Mouse (Mus musculus) layer of hippocampus, adult 9-11 months (tissue): ENCODE measurements at regions not wholly inside any gene's neighbourhood (a gene's known extent, or its start where the extent isn't known, plus 50 kb on each side); places are given as distances from the start of the nearest gene placed in this dataset.

ENCODE experiments used
- DNase-seq: peaks from one replicate; pipeline ENCODE4 v3.0.0; 2022

DNA sequence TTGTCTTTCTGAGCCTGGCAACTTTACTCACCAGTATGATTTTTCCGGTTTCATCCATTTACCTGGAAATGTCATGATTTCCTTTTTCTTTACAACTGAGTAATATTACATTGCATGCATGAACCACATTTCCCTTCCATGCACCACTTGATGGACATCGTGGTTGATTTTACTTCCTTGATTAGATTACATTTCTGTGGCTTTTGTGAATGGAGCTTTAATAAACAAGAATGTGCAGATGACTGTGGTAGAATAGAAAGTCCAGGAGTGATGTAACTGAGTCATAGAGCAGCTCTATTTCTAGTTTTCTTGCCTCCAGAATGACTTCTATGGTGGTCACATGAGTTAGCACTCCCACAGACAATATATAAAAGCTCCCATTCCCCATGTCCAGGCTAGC lies 75.2 kb downstream of the Chst2 start:
- DNase-seq = no peak

DNA sequence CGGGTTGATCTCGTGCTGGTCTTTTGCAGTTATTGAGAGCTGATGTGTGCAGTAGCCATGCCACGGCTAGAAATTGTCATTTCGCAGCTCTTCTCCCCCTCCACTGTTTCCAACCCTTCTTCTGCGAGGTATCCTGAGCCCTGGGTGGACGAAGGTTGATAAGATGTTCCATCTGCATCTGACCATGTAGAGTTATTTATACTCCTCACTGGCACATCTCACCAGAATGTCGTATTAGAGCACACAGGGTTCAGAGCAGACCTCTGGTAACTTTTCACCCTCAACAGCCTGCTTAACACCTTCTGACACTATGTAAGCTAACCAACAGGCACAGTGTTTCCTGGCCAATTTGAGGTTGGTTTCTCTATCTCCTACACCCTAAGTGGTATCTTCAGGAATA lies 76.4 kb downstream of the Chst2 start:
- DNase-seq = no peak

DNA sequence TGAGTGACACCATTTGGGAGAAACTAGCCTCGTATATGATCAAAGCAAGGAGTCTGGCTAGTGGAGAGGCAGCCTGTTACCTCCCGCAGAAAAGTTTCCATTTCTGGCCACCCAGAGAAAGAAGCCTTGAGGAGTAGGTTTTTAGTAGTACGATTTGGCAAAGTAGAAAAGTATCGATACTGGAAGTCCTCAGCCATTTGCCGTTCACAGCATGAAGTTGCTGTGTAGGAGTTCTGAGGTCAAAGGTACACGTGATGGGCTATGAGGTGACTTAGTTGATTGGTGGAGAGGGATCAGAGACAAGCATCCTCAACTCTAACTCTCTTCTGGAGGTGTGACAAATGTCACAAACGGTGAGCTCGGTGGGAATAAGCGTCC lies 77.5 kb downstream of the Chst2 start:
- no peak for DNase-seq

DNA sequence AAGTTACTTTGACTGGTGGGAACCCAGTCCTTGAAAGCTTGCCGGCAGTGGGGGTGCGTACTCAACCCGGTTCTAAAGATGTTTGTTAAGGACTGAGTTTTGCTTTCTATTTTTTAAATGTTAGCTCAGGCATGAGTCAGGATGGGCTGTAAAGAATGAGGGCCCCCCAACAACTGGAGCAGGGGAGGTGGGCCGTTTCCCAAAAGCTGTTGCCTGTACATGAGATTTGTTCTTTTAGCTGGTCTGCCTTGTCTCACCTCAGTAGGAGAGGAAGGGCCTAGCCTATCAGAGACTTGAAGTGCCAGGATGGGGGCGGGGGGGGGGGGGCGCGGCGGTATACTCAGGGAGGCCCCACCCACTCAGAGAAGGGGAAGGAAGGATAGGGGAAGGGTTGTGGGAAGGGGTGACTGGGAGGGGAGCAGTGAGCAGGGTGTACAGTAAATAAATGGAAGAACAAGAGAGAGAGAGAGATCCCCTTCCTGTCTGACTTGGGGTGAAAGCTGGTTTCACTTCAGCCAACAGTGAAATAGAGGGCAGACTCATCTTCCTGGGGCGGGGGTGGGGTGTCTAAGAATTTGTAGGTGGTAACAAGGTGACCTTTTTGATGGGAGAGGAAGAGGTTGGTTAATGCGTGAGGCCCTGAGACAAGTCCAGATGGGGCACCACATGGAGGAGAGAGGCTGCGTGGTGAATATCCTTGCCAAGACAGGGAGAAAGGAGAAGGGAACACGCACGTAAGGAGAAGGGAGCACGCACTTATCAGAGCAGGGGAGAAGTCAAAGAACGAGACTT lies 78.1 kb downstream of the Chst2 start:
- no peak for DNase-seq

DNA sequence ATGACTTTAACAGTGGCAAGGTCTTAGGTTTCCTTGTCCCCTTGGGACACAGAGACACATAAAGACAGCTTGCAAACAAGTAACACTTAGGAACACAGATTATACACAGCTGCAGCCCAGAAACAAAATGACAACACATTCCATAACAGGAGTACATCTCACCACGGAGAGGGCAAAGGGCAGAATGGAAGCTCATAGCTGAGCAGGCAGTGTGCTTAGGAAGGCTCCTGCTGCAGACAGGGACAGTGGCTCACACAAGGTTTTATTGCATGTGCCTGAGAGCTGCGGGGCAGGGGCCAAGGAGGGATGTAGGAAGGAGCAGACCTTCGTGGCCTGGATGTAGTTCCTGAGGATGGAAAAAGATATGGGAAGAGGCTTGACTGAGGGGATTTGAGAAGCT lies 78.8 kb downstream of the Chst2 start:
- DNase-seq = no peak

DNA sequence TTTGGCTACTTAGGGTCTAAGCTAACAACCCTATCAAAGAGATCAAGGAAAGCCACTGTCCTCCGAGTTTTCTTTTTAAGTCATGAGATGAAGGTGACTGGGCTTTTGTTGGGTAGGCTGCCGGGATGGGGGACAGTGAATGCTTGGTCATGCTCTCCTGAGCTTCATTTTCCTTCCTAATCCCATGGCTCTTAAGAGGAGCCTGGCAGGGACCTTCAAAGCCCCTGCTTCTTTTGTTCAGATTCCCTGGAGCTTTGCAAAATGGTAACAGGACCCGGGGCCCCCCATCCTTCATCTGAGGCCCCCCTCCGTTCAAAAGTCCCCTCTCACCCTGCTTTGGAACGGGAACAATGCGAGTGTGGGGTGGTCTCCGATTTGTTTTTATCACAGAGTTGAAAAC lies 82.9 kb downstream of the Chst2 start:
- no peak for DNase-seq

DNA sequence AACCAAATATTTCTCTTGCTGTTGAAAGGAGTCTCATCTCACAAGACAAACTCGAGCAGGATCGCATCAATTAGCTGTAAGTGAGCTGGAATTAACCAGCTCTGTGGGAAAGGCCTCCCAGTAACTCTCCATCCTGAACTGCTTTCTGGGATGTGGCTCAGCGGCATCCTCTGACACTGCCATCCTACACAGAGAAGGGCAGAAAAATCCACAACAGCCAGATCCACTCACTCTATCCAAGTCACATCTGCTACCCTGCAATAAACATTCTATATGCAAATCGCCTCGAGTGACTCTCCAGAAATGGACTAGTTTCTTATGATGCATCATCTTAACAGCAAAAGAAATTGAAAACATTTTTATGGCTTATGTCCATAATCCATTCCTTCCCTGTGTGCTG lies 83.6 kb downstream of the Chst2 start:
- DNase-seq = peak; percentile 11

DNA sequence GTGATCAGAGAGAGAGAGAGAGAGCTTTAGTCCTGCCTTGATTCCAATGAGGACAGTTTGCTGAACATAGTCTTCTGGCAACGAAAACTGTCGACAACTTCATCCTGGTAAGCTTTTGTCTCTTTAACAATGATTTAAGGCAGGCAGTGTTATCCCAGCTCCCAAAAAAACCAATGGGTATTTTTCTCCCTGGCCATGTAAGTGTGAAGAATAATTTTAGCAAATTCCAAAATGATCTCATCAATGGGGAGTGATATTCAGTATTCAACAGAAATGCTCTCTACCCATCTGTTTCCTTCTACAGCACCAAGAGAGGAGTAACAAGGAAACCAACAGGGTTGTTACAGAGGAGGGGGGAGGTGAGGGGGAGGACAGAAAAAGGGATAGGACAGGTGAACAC lies 84.5 kb downstream of the Chst2 start:
- DNase-seq = peak; percentile 9

DNA sequence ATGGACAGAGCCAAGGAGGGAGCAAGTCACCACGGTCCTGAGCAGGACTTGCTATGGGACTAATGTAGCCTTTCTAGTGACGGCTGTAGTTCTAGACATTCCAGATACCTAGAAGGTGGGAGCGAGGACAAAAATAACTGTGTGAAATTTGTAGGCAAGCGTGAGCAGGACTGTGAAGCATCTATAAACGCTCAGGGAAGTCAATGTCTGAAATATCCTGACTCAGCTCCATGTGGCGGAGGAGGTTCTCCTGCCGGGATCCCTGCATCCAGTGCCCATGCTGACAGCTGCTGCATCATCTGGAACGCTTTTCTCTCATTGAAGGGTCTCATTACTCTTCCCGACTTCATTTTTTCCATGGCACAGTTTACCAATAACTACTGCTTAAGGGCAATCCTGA lies 87.6 kb downstream of the Chst2 start:
- no peak for DNase-seq

DNA sequence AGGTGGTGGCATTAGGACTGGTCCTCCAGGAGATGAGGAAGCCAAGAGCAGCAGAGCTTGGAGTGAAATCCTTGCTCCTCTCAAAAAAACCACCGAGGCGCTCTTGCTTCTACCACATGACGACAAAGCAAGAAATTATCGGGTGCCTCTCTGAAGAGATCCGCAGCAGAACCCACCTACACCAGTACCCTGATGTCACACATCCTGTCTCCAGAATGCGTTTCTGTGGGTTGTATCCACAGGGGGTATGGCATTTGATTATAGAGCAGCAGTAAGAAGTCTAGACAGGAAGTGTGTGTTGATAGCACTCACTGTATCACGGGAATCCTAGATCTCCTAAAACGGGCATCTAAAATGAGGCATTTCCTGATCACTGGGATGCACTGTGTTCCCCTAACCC lies 89.8 kb downstream of the Chst2 start:
- DNase-seq = no peak

DNA sequence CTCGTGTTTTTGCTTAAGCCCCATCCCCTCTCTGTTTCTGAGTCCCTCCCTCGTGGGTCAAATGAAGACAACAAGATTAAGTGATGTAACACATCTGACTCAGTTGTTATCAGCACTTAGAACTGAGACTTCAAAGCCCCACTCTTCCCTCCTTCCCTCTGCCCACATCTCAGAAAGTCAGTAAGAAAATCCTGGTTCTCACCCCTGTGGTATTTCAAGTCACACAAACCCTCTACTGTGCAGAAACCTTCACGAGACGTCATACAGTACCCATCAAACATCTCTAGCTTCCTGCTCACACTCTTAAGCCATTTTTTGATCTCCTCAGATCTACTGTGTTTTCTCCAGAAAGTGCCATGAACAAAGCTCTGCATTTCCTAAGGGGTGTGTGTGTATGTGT lies 91.4 kb downstream of the Chst2 start:
- DNase-seq = no peak

DNA sequence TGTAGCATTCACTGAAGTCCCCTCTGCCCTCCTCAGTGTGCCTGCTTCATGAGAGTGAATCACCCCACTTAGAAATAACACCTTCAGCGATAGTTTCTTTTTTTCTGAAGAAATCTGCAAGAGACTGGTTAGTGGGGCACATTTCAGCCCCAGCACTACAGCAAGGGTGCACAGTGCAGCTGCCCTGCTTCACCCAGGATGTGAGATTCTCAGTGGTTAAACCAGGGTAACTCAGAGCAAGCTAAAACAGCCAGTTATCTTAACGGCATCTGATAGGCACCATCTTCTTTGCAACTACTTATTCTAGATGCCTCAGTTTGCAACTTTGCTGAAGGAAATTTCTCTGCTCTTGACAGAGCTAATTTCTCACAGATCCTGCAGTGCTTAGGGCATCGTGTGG lies 94.9 kb downstream of the Chst2 start:
- no peak for DNase-seq

DNA sequence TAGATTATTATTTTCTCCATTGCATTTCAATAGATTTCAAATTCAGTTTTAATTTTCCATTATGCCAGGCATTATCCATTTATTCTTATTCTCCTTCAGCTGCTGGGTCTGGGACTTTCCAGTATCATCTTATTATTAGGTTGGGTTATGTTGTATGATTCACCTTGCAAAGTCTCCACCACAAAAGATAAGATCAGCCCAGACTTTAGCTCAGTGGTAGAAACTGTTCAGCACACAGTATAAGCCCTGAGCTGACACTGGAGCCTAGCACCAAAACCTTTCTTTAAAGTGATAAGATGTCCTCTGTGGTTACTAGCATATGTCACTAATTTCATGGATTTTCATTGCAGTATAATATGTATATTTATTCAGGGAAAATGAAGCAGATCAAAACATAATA lies 117.5 kb downstream of the Chst2 start:
- DNase-seq = no peak

DNA sequence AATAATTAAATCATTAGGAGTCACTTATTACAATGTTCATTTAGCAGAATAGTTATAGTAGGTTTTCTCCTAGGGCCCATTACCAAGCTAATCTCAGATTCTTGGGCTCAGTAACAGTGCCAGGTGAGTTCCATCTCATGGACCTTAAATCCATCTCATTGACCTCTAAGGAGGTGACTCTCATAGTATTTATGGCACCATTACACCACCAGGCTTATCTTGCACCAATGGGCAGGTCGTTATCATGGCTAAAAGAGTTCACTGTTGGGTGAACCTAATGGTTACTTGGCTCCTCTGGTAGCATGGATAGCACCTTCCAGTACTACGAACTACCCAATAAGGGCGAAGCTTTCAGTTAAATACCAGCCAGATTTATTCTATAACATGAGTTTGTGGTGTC lies 123.5 kb downstream of the Chst2 start:
- DNase-seq = no peak

DNA sequence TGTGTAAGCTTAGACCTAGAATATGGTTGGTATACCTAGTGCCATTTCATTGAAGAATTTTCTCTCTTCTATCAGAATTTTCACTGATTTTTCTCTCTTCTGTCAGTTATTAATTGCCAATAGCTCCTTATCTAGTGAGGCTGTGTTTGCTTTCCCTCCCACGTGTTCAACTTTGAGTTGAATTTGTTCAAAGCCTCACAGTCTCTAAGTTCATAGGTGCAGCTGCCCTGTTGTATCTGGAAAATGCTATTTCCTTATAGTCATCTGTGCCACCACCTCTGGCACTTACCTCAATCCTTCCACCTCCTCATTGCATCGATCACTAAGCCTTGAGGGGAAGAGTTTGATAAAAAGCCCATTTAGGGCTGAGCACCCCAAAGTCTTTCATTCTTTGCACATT lies 124.0 kb downstream of the Chst2 start:
- DNase-seq = no peak
